Mouse (Mus musculus) midbrain, embryonic 14.5 days (tissue): ENCODE measurements around the gene Gzmm. TPM values are rescaled to one million over a fixed set of nuclear protein-coding genes. Genes with fewer than 3 reads are reported as not detected.
A peak's percentile ranks its signal among the peaks of the same experiment; 100 is the strongest.

ENCODE experiments used
- ATAC-seq: fragments of 200-750 bp; cut with Nextera tagmentation; 2 replicates; pipeline ENCODE4 v1.8.0; 2017; ENCODE audit warnings: moderate number of reproducible peaks, moderate library complexity; ENCODE audit not compliant: low FRiP score, low TSS enrichment
- DNase-seq: peaks from one replicate; pipeline ENCODE4 v3.0.0-alpha.2; 2015
- H3K27ac ChIP-seq: fragments of 300-500 bp; sonication (generic); replicated peaks from 2 replicates; pipeline ENCODE4 v1.5.1; 2014; ENCODE audit warnings: mild to moderate bottlenecking, low read depth, low read length, moderate library complexity
- H3K27me3 ChIP-seq: fragments of 300-500 bp; sonication (generic); 2 replicates; pipeline ENCODE4 v1.6.1; 2014; ENCODE audit warnings: low read length, control low read depth, mixed read lengths; ENCODE audit not compliant: control insufficient read depth, insufficient read depth
- H3K36me3 ChIP-seq: fragments of 300-500 bp; sonication (generic); 2 replicates; pipeline ENCODE4 v1.6.1; 2014; ENCODE audit warnings: low read length, control low read depth; ENCODE audit not compliant: control insufficient read depth, insufficient read depth
- H3K4me1 ChIP-seq: fragments of 300-500 bp; sonication (generic); 2 replicates; pipeline ENCODE4 v1.6.1; 2014; ENCODE audit warnings: mild to moderate bottlenecking, antibody characterized with exemption, low read length, control low read depth; ENCODE audit not compliant: control insufficient read depth, insufficient read depth
- H3K4me2 ChIP-seq: fragments of 300-500 bp; sonication (generic); 2 replicates; pipeline ENCODE4 v1.6.1; 2014; ENCODE audit warnings: mild to moderate bottlenecking, low read length, moderate library complexity
- H3K4me3 ChIP-seq: fragments of 300-500 bp; sonication (generic); replicated peaks from 2 replicates; pipeline ENCODE4 v1.5.1; 2014; ENCODE audit warnings: low read depth, low read length
- H3K9ac ChIP-seq: fragments of 300-500 bp; sonication (generic); replicated peaks from 2 replicates; pipeline ENCODE4 v1.6.1; 2014; ENCODE audit warnings: mild to moderate bottlenecking, low read length, moderate library complexity
- H3K9me3 ChIP-seq: fragments of 300-500 bp; sonication (generic); 2 replicates; pipeline ENCODE4 v1.6.1; 2016; ENCODE audit warnings: low read length, control low read depth, mixed read lengths; ENCODE audit not compliant: control insufficient read depth
- WGBS: fragments of 180-500 bp; shearing (Covaris S2); extraction: QIAGEN DNeasy Blood & Tissue Kit; methylation state at CpG from one replicate; pipeline ENCODE4 v1.1.7; 2014; 5-methylcytosine and 5-hydroxymethylcytosine counted together
- polyA plus RNA-seq: library from polyadenylated mRNA; unstranded; fragments of >200 nt; fragmentation: Nextera tagmentation; extraction: Ambion mirVana; gene quantifications from 2 replicates; pipeline ENCODE4 v1.2.1, GENCODE M21; 2014

Gene Gzmm
- polyA plus RNA-seq, 1 experiment from 2014 or later = 1.1 TPM

DNA sequence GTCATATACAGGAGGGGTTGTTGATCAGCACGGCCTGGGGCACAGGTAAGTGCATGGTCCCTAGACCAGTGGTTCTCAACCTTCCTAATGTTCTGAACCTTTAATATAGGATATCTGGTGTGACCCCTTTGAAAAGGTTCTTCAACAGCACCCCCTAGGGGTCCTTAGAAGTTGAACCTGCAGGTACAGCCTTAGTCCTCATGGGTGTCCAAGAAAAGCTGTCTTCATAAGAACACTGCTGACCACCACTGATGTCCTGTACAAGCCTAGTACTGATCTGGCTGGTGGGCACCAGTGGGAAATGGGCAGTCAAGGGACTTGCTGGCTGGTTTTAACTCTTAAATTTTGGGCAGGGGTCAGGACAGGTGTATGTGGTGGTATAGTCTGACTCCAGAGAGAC is 23.2 kb downstream of the Gzmm start:
- Histone ChIP-seq H3K4me3 (no peak overlapping the region), H3K4me1 (peaks cover 5% of the 10 kb centered on the region; the same call in 1 of the 2 replicates), H3K4me2 (no peak overlapping the region), H3K27ac (no peak overlapping the region), H3K36me3 (peaks cover 38% of the 10 kb centered on the region), H3K27me3 (peaks cover 22% of the 10 kb centered on the region), H3K9ac (no peak overlapping the region), H3K9me3 (no peaks in the 10 kb centered on the region)
- DNase-seq (peak; percentile 28), ATAC-seq (0 out of 2 replicates have a peak, but pooled peaks have one; percentile 21)
- WGBS = 89% methylated on average over 1 of the region's 1 CpGs

DNA sequence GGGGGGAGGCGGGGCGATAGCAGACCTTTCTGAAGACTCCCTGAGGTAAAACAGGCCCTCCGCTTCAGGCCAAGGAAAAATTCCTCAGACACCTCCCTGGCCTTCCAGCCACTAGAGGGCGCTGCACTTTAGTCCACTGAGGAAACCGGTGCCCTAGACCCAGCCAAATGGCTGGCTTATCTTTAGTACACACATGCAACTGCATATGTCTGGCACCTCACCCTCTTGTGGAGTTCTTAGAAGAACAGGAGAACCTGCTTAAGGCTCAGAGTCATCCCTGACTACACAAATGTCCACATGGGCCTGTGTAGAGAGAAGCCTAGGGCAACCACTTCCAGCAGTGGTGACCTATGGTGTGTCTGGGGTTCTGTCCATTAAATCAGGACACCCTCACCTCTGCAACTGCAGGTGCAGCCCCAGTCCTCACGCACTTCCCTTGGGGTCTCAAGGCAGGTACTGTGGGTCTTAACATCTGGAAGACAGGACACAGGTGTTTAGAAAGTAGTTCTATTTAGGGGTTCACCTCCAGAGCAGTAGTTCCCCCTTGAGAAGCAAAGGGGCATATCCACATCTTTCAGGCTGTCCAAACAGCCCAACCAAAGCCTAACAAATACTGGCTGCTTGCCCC is 23.8 kb downstream of the Gzmm start:
- Histone ChIP-seq H3K9me3 (no peaks in the 10 kb centered on the region), H3K27me3 (peaks cover 27% of the 10 kb centered on the region), H3K4me3 (no peak overlapping the region), H3K36me3 (peaks cover 38% of the 10 kb centered on the region), H3K4me2 (no peak overlapping the region), H3K27ac (no peak overlapping the region), H3K4me1 (0 out of 2 replicates have a peak, but pooled peaks cover under 1% of the 10 kb centered on the region), H3K9ac (no peak overlapping the region)
- 0 out of 2 replicates have a peak, but pooled peaks have one; percentile 17 for ATAC-seq
- 10% methylated on average over 4 of the region's 6 CpGs for WGBS
- DNase-seq = peak; percentile 87

- H3K9ac ChIP-seq = no peak overlapping the region
- H3K27me3 ChIP-seq = peaks cover 33% of the 10 kb centered on the region
- 47% methylated on average over 1 of the region's 1 CpGs for WGBS
- no peak overlapping the region for H3K4me3 ChIP-seq
- DNase-seq (no peak), ATAC-seq (no peak)
- H3K36me3 ChIP-seq = peaks cover 38% of the 10 kb centered on the region
- H3K9me3 ChIP-seq = no peaks in the 10 kb centered on the region
- H3K4me1 ChIP-seq = 0 out of 2 replicates have a peak, but pooled peaks cover 2% of the 10 kb centered on the region
- no peak overlapping the region for H3K27ac ChIP-seq
- no peak overlapping the region for H3K4me2 ChIP-seq
Measured at GRCm38 (mm10) chr10:79713163-79713562, 24.3 kb downstream of the Gzmm start.

- no peak overlapping the region for H3K9ac ChIP-seq
- 0 out of 2 replicates have a peak, but pooled peaks cover 2% of the 10 kb centered on the region for H3K4me1 ChIP-seq
- DNase-seq = no peak
- H3K9me3 ChIP-seq = no peaks in the 10 kb centered on the region
- peaks cover 49% of the 10 kb centered on the region for H3K27me3 ChIP-seq
- peaks cover 22% of the 10 kb centered on the region for H3K36me3 ChIP-seq
- no peak overlapping the region for H3K4me2 ChIP-seq
- no peak for ATAC-seq
- H3K27ac ChIP-seq = no peak overlapping the region
- 57% methylated on average over 4 of the region's 4 CpGs for WGBS
- no peak overlapping the region for H3K4me3 ChIP-seq
Measured at GRCm38 (mm10) chr10:79714996-79715395, 26.2 kb downstream of the Gzmm start.

DNA sequence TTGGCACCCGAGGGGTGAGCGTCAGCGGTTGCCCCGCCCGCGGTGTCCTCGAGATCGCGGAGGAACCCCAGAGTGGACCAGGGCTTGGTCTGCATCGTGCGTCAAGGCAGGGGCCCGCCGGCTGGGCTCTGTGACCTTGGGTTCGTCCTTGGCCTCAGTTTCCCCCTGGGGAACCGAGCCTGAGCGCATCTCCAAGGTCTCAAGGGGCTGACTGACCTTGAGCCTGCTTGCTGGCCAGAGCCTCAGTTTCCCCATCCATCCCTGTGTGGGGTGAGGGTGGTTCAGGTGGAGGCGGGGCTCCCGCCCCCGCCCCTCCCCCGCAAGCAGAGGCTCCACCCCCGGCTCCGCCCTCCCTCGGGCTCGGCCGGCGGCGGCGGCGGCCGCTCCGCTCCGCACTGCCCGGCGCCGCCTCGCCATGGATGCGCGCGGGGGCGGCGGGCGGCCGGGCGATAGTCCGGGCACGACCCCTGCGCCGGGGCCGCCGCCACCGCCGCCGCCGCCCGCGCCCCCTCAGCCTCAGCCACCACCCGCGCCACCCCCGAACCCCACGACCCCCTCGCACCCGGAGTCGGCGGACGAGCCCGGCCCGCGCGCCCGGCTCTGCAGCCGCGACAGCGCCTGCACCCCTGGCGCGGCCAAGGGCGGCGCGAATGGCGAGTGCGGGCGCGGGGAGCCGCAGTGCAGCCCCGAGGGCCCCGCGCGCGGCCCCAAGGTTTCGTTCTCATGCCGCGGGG is 27.6 kb downstream of the Gzmm start, which contains the start of gene Hcn2:
Gene Hcn2 (plus strand): TSS at position 381 of the 734 bp plus-strand sequence.
- Histone ChIP-seq H3K27me3 (peaks cover 49% of the 10 kb centered on the region), H3K4me3 (peak within 1 kb of the TSS; percentile 57), H3K27ac (0 out of 2 replicates have a peak within 1 kb of the TSS, but pooled peaks have one; percentile 13), H3K9ac (peak within 1 kb of the TSS; percentile 70), H3K36me3 (peaks cover 8% of the 10 kb centered on the region), H3K9me3 (no peaks in the 10 kb centered on the region), H3K4me1 (0 out of 2 replicates have a peak, but pooled peaks cover 2% of the 10 kb centered on the region), H3K4me2 (peak within 1 kb of the TSS; percentile 84)
- DNase-seq (peak; percentile 72), ATAC-seq (peak; percentile 51)
- 1% methylated on average over 61 of the region's 91 CpGs for WGBS

DNA sequence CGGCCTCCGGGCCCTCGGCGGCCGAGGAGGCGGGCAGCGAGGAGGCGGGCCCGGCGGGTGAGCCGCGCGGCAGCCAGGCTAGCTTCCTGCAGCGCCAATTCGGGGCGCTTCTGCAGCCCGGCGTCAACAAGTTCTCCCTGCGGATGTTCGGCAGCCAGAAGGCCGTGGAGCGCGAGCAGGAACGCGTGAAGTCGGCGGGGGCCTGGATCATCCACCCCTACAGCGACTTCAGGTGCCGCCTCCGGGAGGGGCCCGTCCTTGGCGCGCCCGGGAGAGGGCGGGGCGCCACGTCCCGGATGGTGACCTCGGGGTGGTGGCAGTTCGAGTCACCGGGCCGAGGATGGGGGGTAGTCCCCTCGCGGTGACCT is 28.2 kb downstream of the Gzmm start:
- H3K27ac ChIP-seq = 0 out of 2 replicates have a peak overlapping the region, but pooled peaks have one; percentile 13
- H3K27me3 ChIP-seq = peaks cover 49% of the 10 kb centered on the region
- DNase-seq (peak; percentile 64), ATAC-seq (peak; percentile 12)
- peaks cover 2% of the 10 kb centered on the region for H3K36me3 ChIP-seq
- peak overlapping the region; percentile 57 for H3K4me3 ChIP-seq
- no peaks in the 10 kb centered on the region for H3K9me3 ChIP-seq
- 0% methylated on average over 32 of the region's 44 CpGs for WGBS
- 0 out of 2 replicates have a peak, but pooled peaks cover 2% of the 10 kb centered on the region for H3K4me1 ChIP-seq
- peak overlapping the region; percentile 84 for H3K4me2 ChIP-seq
- H3K9ac ChIP-seq = peak overlapping the region; percentile 70

DNA sequence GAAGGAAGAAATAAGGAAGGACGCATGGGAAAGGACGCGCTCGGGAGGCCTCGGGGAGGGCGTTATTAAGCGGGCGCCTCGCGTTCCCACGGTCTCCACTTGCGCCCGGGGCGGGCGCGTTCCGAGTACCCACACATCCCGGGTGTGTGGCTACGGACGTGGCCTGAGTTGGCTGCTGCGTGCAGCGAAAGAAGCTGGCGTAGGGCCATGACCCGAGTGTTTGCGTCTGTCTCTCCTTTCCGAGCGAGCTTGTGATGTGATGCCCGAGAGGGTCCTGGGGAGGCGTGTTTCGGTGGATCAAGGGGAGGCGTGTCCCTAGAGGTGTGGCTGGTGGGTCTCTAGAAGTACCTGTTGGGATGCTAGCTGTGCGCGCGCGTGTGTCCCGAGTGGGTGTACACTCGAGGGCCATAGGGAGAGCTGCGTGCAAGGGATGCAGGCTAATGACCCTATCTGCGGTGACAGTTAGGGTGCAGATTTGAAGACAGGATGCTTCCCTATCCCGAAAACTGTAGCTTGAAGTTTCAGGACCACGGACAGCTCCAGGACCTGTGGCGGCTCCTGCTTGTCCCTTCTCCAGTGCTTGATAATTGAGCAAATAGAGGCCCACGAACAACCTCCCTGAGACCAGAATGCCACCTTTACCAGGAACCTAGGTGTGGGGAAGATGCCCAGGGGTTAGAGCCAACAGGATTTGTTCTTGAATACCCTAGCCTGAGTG is 29.0 kb downstream of the Gzmm start:
- peak overlapping the region; percentile 84 for H3K4me2 ChIP-seq
- ATAC-seq (no peak), DNase-seq (peak; percentile 65)
- WGBS = 3% methylated on average over 43 of the region's 43 CpGs
- peak overlapping the region; percentile 57 for H3K4me3 ChIP-seq
- no peaks in the 10 kb centered on the region for H3K36me3 ChIP-seq
- 0 out of 2 replicates have a peak, but pooled peaks cover 2% of the 10 kb centered on the region for H3K4me1 ChIP-seq
- H3K9ac ChIP-seq = peak overlapping the region; percentile 70; the same call in 1 of the 2 replicates
- no peaks in the 10 kb centered on the region for H3K9me3 ChIP-seq
- no peak overlapping the region for H3K27ac ChIP-seq
- peaks cover 49% of the 10 kb centered on the region for H3K27me3 ChIP-seq

- H3K4me2 ChIP-seq = no peak overlapping the region
- no peak overlapping the region for H3K4me3 ChIP-seq
- no peaks in the 10 kb centered on the region for H3K9me3 ChIP-seq
- 65% methylated on average over 5 of the region's 5 CpGs for WGBS
- H3K4me1 ChIP-seq = 0 out of 2 replicates have a peak, but pooled peaks cover 2% of the 10 kb centered on the region
- H3K27me3 ChIP-seq = peaks cover 34% of the 10 kb centered on the region
- no peak overlapping the region for H3K9ac ChIP-seq
- no peaks in the 10 kb centered on the region for H3K36me3 ChIP-seq
- ATAC-seq = no peak
- DNase-seq = no peak
- H3K27ac ChIP-seq = no peak overlapping the region
Measured at GRCm38 (mm10) chr10:79721089-79721488, 32.3 kb downstream of the Gzmm start.
